Mouse (Mus musculus) kidney, embryonic 16.5 days (tissue): ENCODE data around the gene Slc6a15. TPM values are rescaled to one million over a fixed set of nuclear protein-coding genes. Genes with fewer than 3 reads are reported as not detected.

Experiments used
- ATAC-seq: fragments of 200-750 bp; cut with Nextera tagmentation; 2 replicates; pipeline ENCODE4 v1.8.0; 2017; ENCODE audit warnings: moderate TSS enrichment; ENCODE audit not compliant: low FRiP score, low TSS enrichment
- H3K27ac ChIP-seq: fragments of 300-500 bp; sonication (generic); 2 replicates; pipeline ENCODE4 v1.5.1; 2014; ENCODE audit warnings: low read length
- H3K27me3 ChIP-seq: fragments of 300-500 bp; sonication (generic); 2 replicates; pipeline ENCODE4 v1.6.1; 2014; ENCODE audit warnings: low read length, control low read depth, mixed read lengths; ENCODE audit not compliant: insufficient read depth
- H3K36me3 ChIP-seq: fragments of 300-500 bp; sonication (generic); 2 replicates; pipeline ENCODE4 v1.6.1; 2014; ENCODE audit warnings: low read length, control low read depth, mixed read lengths; ENCODE audit not compliant: insufficient read depth
- H3K4me1 ChIP-seq: fragments of 300-500 bp; sonication (generic); 2 replicates; pipeline ENCODE4 v1.6.1; 2014; ENCODE audit warnings: low read length, control low read depth, mixed read lengths; ENCODE audit not compliant: insufficient read depth
- H3K4me2 ChIP-seq: fragments of 300-500 bp; sonication (generic); replicated peaks from 2 replicates; pipeline ENCODE4 v1.6.1; 2014; ENCODE audit warnings: low read depth, low read length
- H3K4me3 ChIP-seq: fragments of 300-500 bp; sonication (generic); 2 replicates; pipeline ENCODE4 v1.5.1; 2014; ENCODE audit warnings: mild to moderate bottlenecking, low read length
- H3K9ac ChIP-seq: fragments of 300-500 bp; sonication (generic); replicated peaks from 2 replicates; pipeline ENCODE4 v1.6.1; 2014; ENCODE audit warnings: low read length
- H3K9me3 ChIP-seq: fragments of 300-500 bp; sonication (generic); 2 replicates; pipeline ENCODE4 v1.6.1; 2016; ENCODE audit warnings: low read length, control low read depth
- WGBS: fragments of 180-500 bp; shearing (Covaris S2); extraction: QIAGEN DNeasy Blood & Tissue Kit; methylation state at CpG from one replicate; pipeline ENCODE4 v1.1.7; 2014; 5-methylcytosine and 5-hydroxymethylcytosine counted together
- polyA plus RNA-seq: library from polyadenylated mRNA; unstranded; fragments of >200 nt; fragmentation: Nextera tagmentation; extraction: Ambion mirVana; gene quantifications from 2 replicates; pipeline ENCODE4 v1.2.1, GENCODE M21; 2015

Gene Slc6a15
- polyA plus RNA-seq, 1 experiment from 2014 or later, result 8.9 TPM

- Histone ChIP-seq H3K27me3 (no peaks in the 10 kb centered on the region), H3K9ac (no peak overlapping the region), H3K4me3 (no peak overlapping the region), H3K27ac (no peak overlapping the region), H3K36me3 (no peaks in the 10 kb centered on the region), H3K4me2 (no peak overlapping the region), H3K9me3 (no peaks in the 10 kb centered on the region), H3K4me1 (no peaks in the 10 kb centered on the region)
- WGBS, result 61% methylated on average over 1 of the region's 1 CpGs
- no peak for ATAC-seq
Observed at GRCm38 (mm10) chr10:103427717-103428116, 60.1 kb downstream of the Slc6a15 start.

- no peak overlapping the region for H3K27ac ChIP-seq
- WGBS, result 90% methylated on average over 2 of the region's 2 CpGs
- H3K4me2 ChIP-seq, result no peak overlapping the region
- no peaks in the 10 kb centered on the region for H3K27me3 ChIP-seq
- H3K9me3 ChIP-seq, result no peaks in the 10 kb centered on the region
- no peak overlapping the region for H3K9ac ChIP-seq
- no peaks in the 10 kb centered on the region for H3K4me1 ChIP-seq
- ATAC-seq, result peak; percentile 57; the same call in 1 of the 2 replicates
- no peak overlapping the region for H3K4me3 ChIP-seq
- H3K36me3 ChIP-seq, result no peaks in the 10 kb centered on the region
Observed at GRCm38 (mm10) chr10:103442588-103442987, 75.0 kb downstream of the Slc6a15 start.

GRCm38 (mm10) chr10:103443070-103443469, 75.5 kb downstream of the Slc6a15 start:
- Histone ChIP-seq H3K9me3 (no peaks in the 10 kb centered on the region), H3K27ac (no peak overlapping the region), H3K36me3 (no peaks in the 10 kb centered on the region), H3K27me3 (no peaks in the 10 kb centered on the region), H3K9ac (no peak overlapping the region), H3K4me2 (no peak overlapping the region), H3K4me3 (no peak overlapping the region), H3K4me1 (no peaks in the 10 kb centered on the region)
- 25% methylated on average over 3 of the region's 3 CpGs for WGBS
- peak; percentile 87 for ATAC-seq

DNA sequence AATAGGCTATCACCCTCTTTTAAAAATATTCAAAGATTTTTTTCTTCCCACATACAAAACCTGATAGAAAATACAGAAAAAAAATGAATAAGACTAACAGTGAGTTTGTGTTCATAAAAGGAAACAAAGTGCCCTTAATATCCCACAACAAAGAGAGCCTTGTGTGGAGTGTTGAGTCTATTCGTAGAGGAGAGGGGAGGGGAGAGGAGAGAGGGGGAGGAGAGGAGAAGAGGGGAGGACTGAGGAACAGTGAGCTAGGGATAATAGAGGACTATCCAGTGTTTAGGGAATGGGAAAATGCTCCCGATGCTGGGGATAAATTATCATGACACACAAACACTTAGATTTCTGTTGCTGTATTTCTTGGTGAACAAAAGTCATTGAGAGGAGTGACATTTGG, 80.8 kb downstream of the Slc6a15 start:
- H3K4me1 ChIP-seq, result no peaks in the 10 kb centered on the region
- H3K9me3 ChIP-seq, result no peaks in the 10 kb centered on the region
- no peak overlapping the region for H3K4me3 ChIP-seq
- H3K9ac ChIP-seq, result no peak overlapping the region
- no peak for ATAC-seq
- H3K27me3 ChIP-seq, result no peaks in the 10 kb centered on the region
- H3K27ac ChIP-seq, result no peak overlapping the region
- 50% methylated on average over 2 of the region's 2 CpGs for WGBS
- H3K36me3 ChIP-seq, result no peaks in the 10 kb centered on the region
- H3K4me2 ChIP-seq, result no peak overlapping the region

GRCm38 (mm10) chr10:103457896-103458295, 90.3 kb downstream of the Slc6a15 start:
- H3K36me3 ChIP-seq, result no peaks in the 10 kb centered on the region
- H3K4me1 ChIP-seq, result no peaks in the 10 kb centered on the region
- no peak overlapping the region for H3K27ac ChIP-seq
- no peaks in the 10 kb centered on the region for H3K27me3 ChIP-seq
- H3K4me2 ChIP-seq, result no peak overlapping the region
- no peaks in the 10 kb centered on the region for H3K9me3 ChIP-seq
- 95% methylated on average over 1 of the region's 1 CpGs for WGBS
- no peak for ATAC-seq
- H3K9ac ChIP-seq, result no peak overlapping the region
- H3K4me3 ChIP-seq, result no peak overlapping the region

Other genes with a start within 250 kb of the Slc6a15 start
- 16.9 and 17.9 TPM in 2 replicates for gene Lrriq1, start 131.5 kb upstream of the Slc6a15 start, polyA plus RNA-seq